ENCODE assay signal across 29 mouse cellular contexts in the genomic region with DNA sequence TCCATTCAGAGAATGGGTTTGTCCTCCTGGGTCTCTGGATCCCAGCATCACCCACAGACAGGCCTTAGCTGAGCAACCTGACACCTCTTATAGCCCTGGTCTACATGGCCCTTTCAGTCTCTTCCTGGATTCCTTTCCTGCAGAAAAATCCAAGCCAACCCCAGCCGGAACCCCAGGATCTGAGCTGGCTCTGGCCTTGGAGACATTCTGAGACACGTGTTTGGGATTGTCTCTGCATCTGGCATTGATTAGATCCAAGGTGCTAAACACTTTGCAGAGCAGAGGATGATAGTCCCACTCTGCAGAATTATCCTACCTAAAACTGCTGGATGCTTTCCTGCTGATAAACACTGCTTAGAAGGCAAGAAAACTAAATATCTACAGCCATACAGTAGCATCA.
DNase-seq lines count a peak whose midpoint lies in the region; ATAC-seq lines count a peak whose summit lies in the region.
"Had no signal": no experiment of that assay in that cellular context is flagged by ENCODE, and none has a peak within 500 bp of the region (broad histone marks: within the 10 kb centered on the region; RNA-seq: fewer than 3 reads in every experiment).

No protein-coding gene starts in this region.

- H3K36me3 ChIP-seq in hindbrain, embryonic 10.5 days = no peaks in the 10 kb centered on the region
- H3K36me3 ChIP-seq in hindbrain, embryonic 12.5 days = no peaks in the 10 kb centered on the region
- no peaks in the 10 kb centered on the region for H3K36me3 ChIP-seq in neural tube, embryonic 14.5 days (ENCODE audit: control insufficient read depth, insufficient read depth, low read length)
- H3K36me3 ChIP-seq in embryonic facial prominence, embryonic 11.5 days (replicated peaks; ENCODE audit: control insufficient read depth, insufficient read depth, low read depth, low read length) = no peaks in the 10 kb centered on the region
- no peaks in the 10 kb centered on the region for H3K36me3 ChIP-seq in kidney, embryonic 15.5 days
- H3K36me3 ChIP-seq: forebrain, embryonic 10.5 days; forebrain, embryonic 15.5 days; heart, embryonic 13.5 days; hindbrain, embryonic 13.5 days; liver, embryonic 15.5 days; midbrain, embryonic 10.5 days; midbrain, embryonic 15.5 days; neural tube, embryonic 12.5 days had no signal

- H3K4me2 ChIP-seq in hindbrain, embryonic 12.5 days (replicated peaks) = no peak overlapping the region
- no peak overlapping the region for H3K4me2 ChIP-seq in neural tube, embryonic 14.5 days (ENCODE audit: low read depth, low read length)
- H3K4me2 ChIP-seq in embryonic facial prominence, embryonic 11.5 days (ENCODE audit: low read depth, low read length) = no peak overlapping the region
- H3K4me2 ChIP-seq in kidney, embryonic 15.5 days = no peak overlapping the region
- H3K4me2 ChIP-seq: forebrain, embryonic 15.5 days; heart, embryonic 13.5 days; hindbrain, embryonic 13.5 days; liver, embryonic 15.5 days; lung, embryonic 14.5 days; midbrain, embryonic 15.5 days; neural tube, embryonic 12.5 days had no signal

- ATAC-seq in hindbrain, embryonic 12.5 days (ENCODE audit: low FRiP score) = no peak
- ATAC-seq in neural tube, embryonic 14.5 days (ENCODE audit: low read depth) = no peak
- ATAC-seq in embryonic facial prominence, embryonic 11.5 days (replicated peaks; ENCODE audit: insufficient number of reproducible peaks, low FRiP score, low TSS enrichment, low read depth) = no peak
- ATAC-seq in erythroid progenitor cell, adult 5-6 weeks (replicated peaks; ENCODE audit: low FRiP score, poor library complexity, severe bottlenecking) = no peak
- no peak for ATAC-seq in kidney, embryonic 15.5 days (replicated peaks; ENCODE audit: low FRiP score)
- ATAC-seq: activated CD4-positive, CD25-positive, alpha-beta regulatory T cell, adult 4 months; forebrain, embryonic 15.5 days; midbrain, embryonic 15.5 days had no signal

- 63% methylated on average over 2 of the region's 2 CpGs for WGBS in hindbrain, embryonic 10.5 days
- 62% methylated on average over 2 of the region's 2 CpGs for WGBS in hindbrain, embryonic 12.5 days
- WGBS in neural tube, embryonic 14.5 days = 54% methylated on average over 2 of the region's 2 CpGs
- 22% methylated on average over 2 of the region's 2 CpGs for WGBS in embryonic facial prominence, embryonic 11.5 days
- WGBS in kidney, embryonic 15.5 days = 37% methylated on average over 2 of the region's 2 CpGs

- no peak overlapping the region for H3K9ac ChIP-seq in hindbrain, embryonic 12.5 days
- no peak overlapping the region for H3K9ac ChIP-seq in neural tube, embryonic 14.5 days (replicated peaks; ENCODE audit: low read depth, low read length)
- no peak overlapping the region for H3K9ac ChIP-seq in embryonic facial prominence, embryonic 11.5 days (replicated peaks; ENCODE audit: low read length)
- no peak overlapping the region for H3K9ac ChIP-seq in kidney, embryonic 15.5 days
- H3K9ac ChIP-seq: forebrain, embryonic 15.5 days; heart, embryonic 13.5 days; hindbrain, embryonic 13.5 days; liver, embryonic 15.5 days; lung, embryonic 14.5 days; midbrain, embryonic 15.5 days; neural tube, embryonic 12.5 days had no signal

- H3K4me3 ChIP-seq in hindbrain, embryonic 10.5 days = no peak overlapping the region
- H3K4me3 ChIP-seq in hindbrain, embryonic 12.5 days = no peak overlapping the region
- H3K4me3 ChIP-seq in neural tube, embryonic 14.5 days (ENCODE audit: low read depth, low read length) = no peak overlapping the region
- no peak overlapping the region for H3K4me3 ChIP-seq in embryonic facial prominence, embryonic 11.5 days (ENCODE audit: low read depth, low read length)
- H3K4me3 ChIP-seq in kidney, embryonic 15.5 days (replicated peaks) = no peak overlapping the region
- H3K4me3 ChIP-seq: forebrain, embryonic 10.5 days; forebrain, embryonic 15.5 days; heart, adult 2 months; heart, embryonic 13.5 days; hindbrain, embryonic 13.5 days; liver, embryonic 15.5 days; midbrain, embryonic 10.5 days; midbrain, embryonic 15.5 days; neural tube, embryonic 12.5 days had no signal

- peaks cover 40% of the 10 kb centered on the region for H3K4me1 ChIP-seq in hindbrain, embryonic 10.5 days (replicated peaks)
- peaks cover 26% of the 10 kb centered on the region for H3K4me1 ChIP-seq in hindbrain, embryonic 12.5 days
- H3K4me1 ChIP-seq in neural tube, embryonic 14.5 days (ENCODE audit: control insufficient read depth, insufficient read depth, low read length) = peaks cover 18% of the 10 kb centered on the region; the same call in 1 of the 2 replicates
- H3K4me1 ChIP-seq in embryonic facial prominence, embryonic 11.5 days (ENCODE audit: control insufficient read depth, insufficient read depth, low read length) = 0 out of 2 replicates have a peak, but pooled peaks cover 3% of the 10 kb centered on the region
- peaks cover 54% of the 10 kb centered on the region for H3K4me1 ChIP-seq in kidney, embryonic 15.5 days

- no peaks in the 10 kb centered on the region for H3K27me3 ChIP-seq in hindbrain, embryonic 10.5 days (ENCODE audit: insufficient read depth, poor library complexity, severe bottlenecking)
- H3K27me3 ChIP-seq in hindbrain, embryonic 12.5 days = no peaks in the 10 kb centered on the region
- no peaks in the 10 kb centered on the region for H3K27me3 ChIP-seq in neural tube, embryonic 14.5 days (ENCODE audit: control insufficient read depth, insufficient read depth, low read length)
- no peaks in the 10 kb centered on the region for H3K27me3 ChIP-seq in embryonic facial prominence, embryonic 11.5 days (ENCODE audit: control insufficient read depth, insufficient read depth, low read length)
- H3K27me3 ChIP-seq in kidney, embryonic 15.5 days = no peaks in the 10 kb centered on the region
- H3K27me3 ChIP-seq: forebrain, embryonic 15.5 days; heart, embryonic 13.5 days; hindbrain, embryonic 13.5 days; liver, embryonic 15.5 days; midbrain, embryonic 15.5 days; neural tube, embryonic 12.5 days had no signal

- H3K27ac ChIP-seq in hindbrain, embryonic 10.5 days = 0 out of 2 replicates have a peak overlapping the region, but pooled peaks have one; percentile 16
- H3K27ac ChIP-seq in hindbrain, embryonic 12.5 days = no peak overlapping the region; the same call in 1 of the 2 replicates
- peak overlapping the region; percentile 39; the same call in 1 of the 2 replicates for H3K27ac ChIP-seq in neural tube, embryonic 14.5 days (ENCODE audit: low read depth, low read length)
- H3K27ac ChIP-seq in embryonic facial prominence, embryonic 11.5 days (replicated peaks; ENCODE audit: low read depth, low read length) = no peak overlapping the region
- H3K27ac ChIP-seq in kidney, embryonic 15.5 days = no peak overlapping the region
- H3K27ac ChIP-seq: forebrain, embryonic 10.5 days; forebrain, embryonic 15.5 days; heart, adult 2 months; heart, embryonic 13.5 days; hindbrain, embryonic 13.5 days; kidney, postnatal 0 days; liver, embryonic 15.5 days; midbrain, embryonic 10.5 days; midbrain, embryonic 15.5 days; neural tube, embryonic 12.5 days had no signal

- no peaks in the 10 kb centered on the region for H3K9me3 ChIP-seq in hindbrain, embryonic 10.5 days
- H3K9me3 ChIP-seq in hindbrain, embryonic 12.5 days (replicated peaks) = no peaks in the 10 kb centered on the region
- H3K9me3 ChIP-seq in neural tube, embryonic 14.5 days (ENCODE audit: control insufficient read depth, low read length) = no peaks in the 10 kb centered on the region
- H3K9me3 ChIP-seq in embryonic facial prominence, embryonic 11.5 days (replicated peaks; ENCODE audit: control insufficient read depth, low read length) = no peaks in the 10 kb centered on the region
- H3K9me3 ChIP-seq in kidney, embryonic 15.5 days (replicated peaks) = no peaks in the 10 kb centered on the region
- H3K9me3 ChIP-seq: forebrain, embryonic 10.5 days; forebrain, embryonic 15.5 days; heart, embryonic 13.5 days; hindbrain, embryonic 13.5 days; liver, embryonic 15.5 days; midbrain, embryonic 10.5 days; midbrain, embryonic 15.5 days; neural tube, embryonic 12.5 days had no signal

- no peak for DNase-seq in hindbrain, embryonic 10.5 days (ENCODE audit: low spot score)
- no peak for DNase-seq in neural tube, embryonic 10.5 days (ENCODE audit: extremely low spot score, low spot score)
- DNase-seq in embryonic facial prominence, embryonic 11.5 days (ENCODE audit: low spot score) = peak; percentile 60
- DNase-seq: adrenal gland, adult 2 months; adrenal gland, postnatal 36 days; B cell, adult 2 months; cerebellum, adult 18-20 months; cerebellum, postnatal 14 days; heart, adult 2 months; heart, postnatal 14 days; layer of hippocampus, postnatal 36 days; lung, embryonic 14.5 days; lung, postnatal 14 days; spleen, adult 18-20 months; thymus, postnatal 14 days had no signal

Comparison
In these comparisons a context has a peak if more than half of its experiments do, and no peak if none do; other contexts are left out.
1. H3K27ac ChIP-seq: peak in hindbrain, embryonic 10.5 days (single experiment) and neural tube, embryonic 14.5 days (single experiment); none in hindbrain, embryonic 12.5 days (single experiment), embryonic facial prominence, embryonic 11.5 days (single experiment) and kidney, embryonic 15.5 days (single experiment).